Mouse (Mus musculus): Measurements from ENCODE around the gene Ankrd33. TPM values are rescaled to one million over a fixed set of nuclear protein-coding genes. Genes with fewer than 3 reads are reported as not detected.
A peak's percentile ranks its signal among the peaks of the same experiment; 100 is the strongest.
"Not testable (repeated sequence)": the region's sequence is repeated elsewhere in the genome, so short reads cannot be mapped to it uniquely, and the experiment has no call there.

The Ankrd33 gene
- polyA plus RNA-seq, 1 experiment from 2014 or later = not detected

DNA sequence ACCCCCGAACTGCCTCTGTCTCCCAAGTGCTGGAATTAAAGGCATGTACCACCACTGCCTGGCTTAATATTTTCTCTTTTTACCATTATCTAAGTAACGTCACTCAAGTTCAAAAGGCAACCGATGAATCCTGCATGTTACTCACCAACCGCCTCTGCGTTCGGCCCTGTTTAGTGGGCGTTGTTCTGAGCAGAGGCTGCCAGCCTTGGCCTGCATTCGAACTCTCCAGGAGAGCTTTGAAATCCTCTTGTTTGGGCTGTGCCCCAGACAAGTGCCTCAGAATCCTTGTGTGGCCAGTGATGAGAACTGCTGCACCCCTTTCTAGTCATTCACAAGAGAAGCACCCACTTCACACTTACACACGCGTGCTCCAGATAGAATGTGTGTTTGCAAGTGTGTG lies 9.5 kb upstream of the Ankrd33 start:
- H3K27me3 ChIP-seq (ENCODE audit: insufficient read depth, low read length) = no peaks in the 10 kb centered on the region
- no peak for TF ChIP-seq CTCF (IDR thresholded peaks at IDR 0.05; ENCODE audit: low read depth)
- no peaks in the 10 kb centered on the region for H3K9me3 ChIP-seq (ENCODE audit: low read depth, low read length)
- H3K4me1 ChIP-seq (ENCODE audit: insufficient read depth) = no peaks in the 10 kb centered on the region
- 82% methylated on average over 10 of the region's 10 CpGs for WGBS
- no peaks in the 10 kb centered on the region for H3K36me3 ChIP-seq (ENCODE audit: insufficient read depth)
- no peak overlapping the region for H3K27ac ChIP-seq (ENCODE audit: low read depth)
- H3K4me2 ChIP-seq = no peak overlapping the region
- H3K4me3 ChIP-seq (ENCODE audit: low read depth, low read length) = no peak overlapping the region
- H3K9ac ChIP-seq = no peak overlapping the region
- DNase-seq (no peak), ATAC-seq (ENCODE audit: insufficient read depth) (no peak)

DNA sequence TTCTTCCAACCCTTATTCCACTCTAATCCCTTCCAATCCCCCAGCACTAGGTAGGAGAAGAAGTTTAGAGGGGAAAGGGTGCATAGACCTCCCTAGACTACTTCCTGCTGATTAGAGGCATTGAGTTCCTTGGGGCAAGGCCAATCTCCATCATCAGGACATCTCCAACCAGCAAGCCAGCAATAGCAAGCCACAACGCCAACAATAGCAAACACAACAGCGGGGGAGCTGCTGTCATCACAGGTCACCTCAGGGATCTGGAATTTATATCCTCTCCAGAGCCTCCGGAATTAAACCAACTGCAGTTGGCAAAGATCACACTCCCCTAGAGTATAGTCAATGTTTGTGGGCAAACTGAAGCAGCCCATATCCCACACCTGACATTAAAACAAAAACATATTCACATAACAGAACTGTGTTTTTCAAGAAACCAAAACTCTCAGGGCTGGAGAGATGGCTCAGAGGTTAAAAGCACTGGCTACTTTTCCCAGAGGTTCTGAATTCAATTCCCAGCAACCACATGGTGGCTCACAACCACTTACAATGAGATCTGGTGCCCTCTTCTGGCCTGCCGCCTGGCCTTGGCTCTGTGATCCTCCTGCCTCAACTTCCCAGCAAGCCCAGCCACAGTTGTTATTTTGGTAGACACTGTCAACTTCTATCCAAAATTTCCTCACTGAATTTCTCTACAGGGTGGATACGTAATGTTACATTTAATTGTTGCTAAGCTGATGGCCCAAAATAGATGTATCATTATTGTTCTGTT lies 7.5 kb upstream of the Ankrd33 start:
- ATAC-seq (ENCODE audit: insufficient read depth) (no peak), DNase-seq (no peak)
- WGBS = 82% methylated on average over 5 of the region's 5 CpGs
- H3K9ac ChIP-seq = no peak overlapping the region
- no peaks in the 10 kb centered on the region for H3K4me1 ChIP-seq (ENCODE audit: insufficient read depth)
- no peaks in the 10 kb centered on the region for H3K9me3 ChIP-seq (ENCODE audit: low read depth, low read length)
- H3K27me3 ChIP-seq (ENCODE audit: insufficient read depth, low read length) = no peaks in the 10 kb centered on the region
- H3K27ac ChIP-seq (ENCODE audit: low read depth) = no peak overlapping the region
- H3K4me2 ChIP-seq = no peak overlapping the region
- H3K4me3 ChIP-seq (ENCODE audit: low read depth, low read length) = no peak overlapping the region
- 0 out of 2 replicates have a peak, but pooled peaks have one; percentile 6 for TF ChIP-seq CTCF (IDR thresholded peaks at IDR 0.05; ENCODE audit: low read depth)
- no peaks in the 10 kb centered on the region for H3K36me3 ChIP-seq (ENCODE audit: insufficient read depth)

DNA sequence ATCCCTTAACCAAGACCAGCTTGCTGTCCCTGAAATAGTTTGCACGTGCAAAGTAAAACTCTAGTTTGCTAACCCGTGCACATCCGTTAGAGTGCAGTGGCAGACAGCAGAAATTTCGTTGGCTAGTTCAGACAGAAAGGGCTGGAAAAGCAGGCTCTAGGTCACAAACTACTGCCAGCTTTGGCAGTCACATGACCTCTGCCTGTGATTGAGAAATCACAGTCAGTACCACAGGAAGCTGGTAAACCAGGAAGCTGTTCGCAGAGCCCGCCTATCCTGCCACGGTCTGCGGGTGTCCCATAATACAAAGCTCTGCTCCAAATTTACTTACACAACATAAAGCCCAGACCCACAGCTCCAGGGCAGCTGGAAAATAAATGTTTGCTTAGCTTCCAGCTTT lies 2.4 kb upstream of the Ankrd33 start:
- ATAC-seq (ENCODE audit: insufficient read depth) = peak; percentile 66
- WGBS = 42% methylated on average over 8 of the region's 8 CpGs
- H3K4me2 ChIP-seq = no peak overlapping the region

DNA sequence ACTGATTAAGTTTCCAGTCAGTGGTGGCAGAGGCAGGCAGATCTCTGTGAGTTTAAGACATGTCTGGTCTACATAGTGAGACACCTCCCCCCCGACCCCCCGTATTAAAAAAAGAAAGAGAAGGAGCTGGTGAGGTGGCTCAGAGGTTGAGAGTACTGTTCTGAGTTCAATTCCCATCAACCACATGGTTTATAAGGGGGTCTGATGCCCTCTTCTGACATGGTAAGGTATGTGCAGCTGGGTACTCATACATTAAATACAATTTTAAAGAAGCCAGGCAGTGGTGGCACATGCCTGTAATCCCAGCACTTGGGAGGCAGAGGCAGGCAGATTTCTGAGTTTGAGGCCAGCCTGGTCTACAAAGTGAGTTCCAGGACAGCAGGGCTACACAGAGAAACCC lies 1.8 kb upstream of the Ankrd33 start:
- not testable (repeated sequence) for H3K4me2 ChIP-seq; H3K9me3 ChIP-seq (ENCODE audit: low read depth, low read length); H3K9ac ChIP-seq; H3K4me3 ChIP-seq (ENCODE audit: low read depth, low read length); H3K27me3 ChIP-seq (ENCODE audit: insufficient read depth, low read length); DNase-seq; H3K27ac ChIP-seq (ENCODE audit: low read depth); H3K4me1 ChIP-seq (ENCODE audit: insufficient read depth); H3K36me3 ChIP-seq (ENCODE audit: insufficient read depth); ATAC-seq (ENCODE audit: insufficient read depth)
- 85% methylated on average over 2 of the region's 2 CpGs for WGBS

More for the DNA sequence above, 2.4 kb upstream of the Ankrd33 start:
- no peaks in the 10 kb centered on the region for H3K4me1 ChIP-seq (ENCODE audit: insufficient read depth)
- peaks cover 3% of the 10 kb centered on the region; the same call in 1 of the 2 replicates for H3K9me3 ChIP-seq (ENCODE audit: low read depth, low read length)
- no peak for TF ChIP-seq CTCF (IDR thresholded peaks at IDR 0.05; ENCODE audit: low read depth)
- H3K9ac ChIP-seq = no peak overlapping the region
- DNase-seq = peak; percentile 75
- H3K27ac ChIP-seq (ENCODE audit: low read depth) = peak overlapping the region; percentile 7; the same call in 1 of the 2 replicates
- no peaks in the 10 kb centered on the region for H3K36me3 ChIP-seq (ENCODE audit: insufficient read depth)
- H3K27me3 ChIP-seq (ENCODE audit: insufficient read depth, low read length) = no peaks in the 10 kb centered on the region
- H3K4me3 ChIP-seq (ENCODE audit: low read depth, low read length) = no peak overlapping the region

DNA sequence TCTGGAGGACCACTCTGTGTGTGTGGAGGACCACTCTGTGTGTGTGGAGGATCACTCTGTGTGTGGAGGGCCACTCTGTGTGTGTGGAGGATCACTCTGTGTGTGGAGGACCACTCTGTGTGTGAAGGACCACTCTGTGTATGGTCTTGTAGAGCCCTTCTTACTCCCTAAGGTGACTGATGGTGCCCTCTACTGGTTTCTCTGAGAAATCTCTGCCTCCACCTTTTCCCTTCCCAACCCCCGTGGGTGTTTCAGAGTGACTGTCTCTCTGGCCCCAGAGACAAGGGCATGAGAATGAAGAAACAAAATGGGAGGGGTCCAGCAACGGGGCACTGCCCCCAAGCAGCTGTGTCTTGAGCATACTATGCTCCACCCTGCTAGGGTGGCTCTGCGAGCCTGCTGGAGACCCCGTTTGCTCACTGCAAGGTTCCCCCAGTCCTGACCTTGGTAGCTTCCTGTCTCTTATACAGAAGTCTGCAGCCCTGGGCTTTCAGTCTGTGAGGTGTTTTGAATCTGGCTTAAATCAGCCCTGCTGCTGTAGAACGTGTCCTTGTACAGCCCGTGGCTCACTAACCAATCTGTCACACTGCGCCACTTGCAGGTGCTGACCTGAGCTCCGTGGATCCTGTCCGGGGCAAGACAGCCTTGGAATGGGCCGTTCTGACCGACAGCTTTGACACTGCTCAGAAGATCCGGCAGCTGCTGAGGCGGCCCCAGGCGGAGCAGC lies 3.0 kb downstream of the Ankrd33 start:
- Histone ChIP-seq H3K4me2 (no peak overlapping the region), H3K9ac (no peak overlapping the region), H3K4me1 (ENCODE audit: insufficient read depth) (no peaks in the 10 kb centered on the region), H3K27ac (ENCODE audit: low read depth) (no peak overlapping the region), H3K4me3 (ENCODE audit: low read depth, low read length) (no peak overlapping the region), H3K9me3 (ENCODE audit: low read depth, low read length) (peaks cover 3% of the 10 kb centered on the region; the same call in 1 of the 2 replicates), H3K36me3 (ENCODE audit: insufficient read depth) (no peaks in the 10 kb centered on the region), H3K27me3 (ENCODE audit: insufficient read depth, low read length) (no peaks in the 10 kb centered on the region)
- peak; percentile 66 for TF ChIP-seq CTCF (IDR thresholded peaks at IDR 0.05; ENCODE audit: low read depth)
- WGBS = 43% methylated on average over 14 of the region's 14 CpGs
- ATAC-seq (ENCODE audit: insufficient read depth) = no peak
- DNase-seq = peak; percentile 69

DNA sequence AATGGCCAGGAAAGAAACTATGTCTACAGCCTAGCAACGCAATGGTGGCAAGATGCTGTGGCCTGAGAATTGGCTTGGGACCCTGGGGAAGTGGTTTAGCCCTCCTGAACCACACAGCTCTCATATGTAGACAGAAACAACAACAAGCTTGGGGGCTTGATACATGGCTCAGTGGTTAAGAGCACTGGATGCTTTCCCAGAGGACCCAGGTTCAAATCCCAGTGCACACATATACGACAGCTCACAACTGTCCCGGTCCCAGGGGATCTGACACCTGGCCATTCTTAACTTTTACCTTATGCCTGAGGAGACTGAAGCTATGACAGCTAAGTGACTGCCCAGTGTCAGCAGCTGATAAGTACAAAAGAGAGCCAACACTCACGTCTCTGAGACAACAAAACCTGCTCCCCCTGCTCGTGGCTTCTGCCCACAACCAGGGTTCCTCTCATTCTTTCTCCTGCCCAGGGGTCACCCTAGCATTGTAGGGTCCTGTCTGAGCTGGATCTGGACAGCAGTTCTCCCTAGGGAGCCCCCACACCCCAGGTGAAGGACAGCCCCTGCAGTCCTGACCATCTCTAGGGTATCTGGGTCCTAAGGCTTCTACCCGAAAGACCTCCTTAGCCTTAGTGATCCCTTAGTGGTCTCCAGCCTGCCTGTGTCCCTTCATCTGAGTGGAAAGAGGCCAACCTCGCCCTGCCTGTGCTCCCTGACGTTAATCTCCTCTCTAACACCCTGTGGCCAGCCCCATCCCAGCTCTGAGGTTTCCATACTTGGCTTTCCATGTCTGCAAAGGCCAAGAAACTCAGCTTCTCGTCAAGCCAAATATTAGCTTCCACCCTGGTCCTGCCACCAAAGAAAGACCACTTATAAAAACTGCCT lies 6.1 kb downstream of the Ankrd33 start:
- 68% methylated on average over 9 of the region's 9 CpGs for WGBS
- DNase-seq = no peak
- no peak overlapping the region for H3K27ac ChIP-seq (ENCODE audit: low read depth)
- H3K9me3 ChIP-seq (ENCODE audit: low read depth, low read length) = no peaks in the 10 kb centered on the region
- H3K27me3 ChIP-seq (ENCODE audit: insufficient read depth, low read length) = no peaks in the 10 kb centered on the region
- H3K9ac ChIP-seq = no peak overlapping the region
- TF ChIP-seq CTCF (IDR thresholded peaks at IDR 0.05; ENCODE audit: low read depth) = no peak
- H3K4me3 ChIP-seq (ENCODE audit: low read depth, low read length) = no peak overlapping the region
- no peak for ATAC-seq (ENCODE audit: insufficient read depth)
- no peaks in the 10 kb centered on the region for H3K36me3 ChIP-seq (ENCODE audit: insufficient read depth)
- H3K4me2 ChIP-seq = no peak overlapping the region
- no peaks in the 10 kb centered on the region for H3K4me1 ChIP-seq (ENCODE audit: insufficient read depth)

DNA sequence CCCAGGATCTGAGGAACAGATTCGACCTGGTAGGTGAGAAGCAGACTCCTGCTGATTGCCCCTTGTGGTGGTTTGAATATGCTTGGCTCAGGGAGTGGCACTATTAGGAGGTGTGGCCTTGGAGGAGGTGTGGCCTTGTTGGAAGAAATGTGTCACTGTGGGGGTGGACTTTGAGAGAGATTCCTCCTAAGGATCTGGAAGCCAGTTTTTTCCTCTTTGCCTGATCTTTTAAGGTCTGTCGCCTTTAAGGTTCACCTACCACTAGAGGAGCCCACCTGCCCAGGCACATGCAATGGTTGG lies 6.7 kb downstream of the Ankrd33 start:
- H3K36me3 ChIP-seq (ENCODE audit: insufficient read depth) = no peaks in the 10 kb centered on the region
- no peak overlapping the region for H3K27ac ChIP-seq (ENCODE audit: low read depth)
- WGBS = 21% methylated on average over 2 of the region's 2 CpGs
- H3K9me3 ChIP-seq (ENCODE audit: low read depth, low read length) = no peaks in the 10 kb centered on the region
- no peak overlapping the region for H3K4me3 ChIP-seq (ENCODE audit: low read depth, low read length)
- DNase-seq = no peak
- no peak for ATAC-seq (ENCODE audit: insufficient read depth)
- H3K4me2 ChIP-seq = no peak overlapping the region
- no peaks in the 10 kb centered on the region for H3K4me1 ChIP-seq (ENCODE audit: insufficient read depth)
- H3K27me3 ChIP-seq (ENCODE audit: insufficient read depth, low read length) = 0 out of 2 replicates have a peak, but pooled peaks cover 2% of the 10 kb centered on the region
- peak; percentile 41 for TF ChIP-seq CTCF (IDR thresholded peaks at IDR 0.05; ENCODE audit: low read depth)
- no peak overlapping the region for H3K9ac ChIP-seq

Data from lung, embryonic 14.5 days (tissue).